Mouse (Mus musculus) testis, adult 2 months (tissue): Measurements from ENCODE around the gene Ott. TPM values are rescaled to one million over a fixed set of nuclear protein-coding genes. Genes with fewer than 3 reads are reported as not detected.
"Not testable (repeated sequence)": the region's sequence is repeated elsewhere in the genome, so short reads cannot be mapped to it uniquely, and the experiment has no call there.

Experiments
- H3K27ac ChIP-seq: fragments of 200-500 bp; 2 replicates; pipeline ENCODE4 v1.5.1; 2012; ENCODE audit warnings: low read depth, low read length; ENCODE audit not compliant: control insufficient read depth, insufficient read depth
- H3K27me3 ChIP-seq: fragments of 200-500 bp; 2 replicates; pipeline ENCODE4 v1.6.1; 2012; ENCODE audit warnings: mild to moderate bottlenecking, low read length, moderate library complexity; ENCODE audit not compliant: control insufficient read depth, insufficient read depth
- H3K36me3 ChIP-seq: fragments of 200-500 bp; 2 replicates; pipeline ENCODE4 v1.6.1; 2012; ENCODE audit warnings: mild to moderate bottlenecking, low read length; ENCODE audit not compliant: control insufficient read depth, insufficient read depth
- H3K4me1 ChIP-seq: fragments of 200-500 bp; 2 replicates; pipeline ENCODE4 v1.6.1; 2012; ENCODE audit warnings: low read length; ENCODE audit not compliant: control insufficient read depth, insufficient read depth
- H3K4me3 ChIP-seq: fragments of 200-500 bp; 2 replicates; pipeline ENCODE4 v1.5.1; 2012; ENCODE audit warnings: low read depth, mild to moderate bottlenecking, low read length, moderate library complexity, mixed read lengths; ENCODE audit not compliant: control insufficient read depth
- polyA plus RNA-seq: library from polyadenylated mRNA; depleted of rRNA; stranded (reverse); fragments of >200 nt; gene quantifications from 2 replicates; pipeline ENCODE4 v1.2.3, GENCODE M21; 2012; rRNA removed

Gene Ott
- not detected in 2 replicates for polyA plus RNA-seq

- H3K27me3 ChIP-seq, H3K27ac ChIP-seq, H3K36me3 ChIP-seq, H3K4me1 ChIP-seq, H3K4me3 ChIP-seq: not testable (repeated sequence)
Observed at GRCm38 (mm10) chrX:149073982-149074381, at the start of gene Ott. Ott (plus strand) TSS chrX:149074282.

Other genes starting within 250 kb of the Ott start
- 1.5 and 2.5 TPM in 2 replicates for gene Luzp4, start 216.6 kb upstream of the Ott start, polyA plus RNA-seq
- gene Gm15093, start 198.1 kb downstream of the Ott start, polyA plus RNA-seq = 2.4 and 5.5 TPM in 2 replicates